Mouse (Mus musculus): Measurements from ENCODE around the gene Gm9008. TPM values are rescaled to one million over a fixed set of nuclear protein-coding genes. Genes with fewer than 3 reads are reported as not detected.
"Not testable (repeated sequence)": the region's sequence is repeated elsewhere in the genome, so short reads cannot be mapped to it uniquely, and the experiment has no call there.

The Gm9008 gene
- 0.09 TPM in 1 of 2 replicates, not detected in the other for polyA plus RNA-seq (2014; fragmentation: Nextera tagmentation; extraction: Ambion mirVana)

GRCm38 (mm10) chr6:76497054-76497835 is at the start of gene Gm9008:
Gene Gm9008, minus strand, starts transcription at chr6:76497784.
- not testable (repeated sequence) for ATAC-seq (ENCODE audit: low FRiP score, low TSS enrichment)

GRCm38 (mm10) chr6:76521975-76522641 is 24.5 kb upstream of the Gm9008 start:
- Histone ChIP-seq H3K4me1 (ENCODE audit: control insufficient read depth, insufficient read depth, low read length) (no peaks in the 10 kb centered on the region), H3K4me3 (replicated peaks; ENCODE audit: low read depth, low read length) (no peak overlapping the region), H3K27ac (replicated peaks; ENCODE audit: low read depth, low read length) (no peak overlapping the region), H3K9me3 (ENCODE audit: control insufficient read depth, low read length) (no peaks in the 10 kb centered on the region), H3K36me3 (ENCODE audit: control insufficient read depth, insufficient read depth, low read length) (no peaks in the 10 kb centered on the region), H3K4me2 (ENCODE audit: low read length) (no peak overlapping the region), H3K27me3 (ENCODE audit: control insufficient read depth, insufficient read depth, low read length) (no peaks in the 10 kb centered on the region), H3K9ac (replicated peaks; ENCODE audit: low read length) (no peak overlapping the region)
- ATAC-seq (ENCODE audit: low FRiP score, low TSS enrichment) = no peak
- WGBS = 88% methylated on average over 4 of the region's 4 CpGs
- DNase-seq = no peak

More at GRCm38 (mm10) chr6:76497054-76497835, at the start of gene Gm9008:
- not testable (repeated sequence) for H3K36me3 ChIP-seq (ENCODE audit: control insufficient read depth, insufficient read depth, low read length); H3K27ac ChIP-seq (replicated peaks; ENCODE audit: low read depth, low read length); H3K9me3 ChIP-seq (ENCODE audit: control insufficient read depth, low read length); H3K9ac ChIP-seq (replicated peaks; ENCODE audit: low read length); H3K4me2 ChIP-seq (ENCODE audit: low read length); DNase-seq; H3K27me3 ChIP-seq (ENCODE audit: control insufficient read depth, insufficient read depth, low read length); H3K4me3 ChIP-seq (replicated peaks; ENCODE audit: low read depth, low read length); H3K4me1 ChIP-seq (ENCODE audit: control insufficient read depth, insufficient read depth, low read length)
- WGBS = 92% methylated on average over 18 of the region's 22 CpGs

GRCm38 (mm10) chr6:76510200-76510599 is 12.6 kb upstream of the Gm9008 start:
- Histone ChIP-seq H3K27ac (replicated peaks; ENCODE audit: low read depth, low read length) (no peak overlapping the region), H3K27me3 (ENCODE audit: control insufficient read depth, insufficient read depth, low read length) (no peaks in the 10 kb centered on the region), H3K9me3 (ENCODE audit: control insufficient read depth, low read length) (no peaks in the 10 kb centered on the region), H3K4me1 (ENCODE audit: control insufficient read depth, insufficient read depth, low read length) (no peaks in the 10 kb centered on the region), H3K4me2 (ENCODE audit: low read length) (no peak overlapping the region), H3K36me3 (ENCODE audit: control insufficient read depth, insufficient read depth, low read length) (no peaks in the 10 kb centered on the region), H3K9ac (replicated peaks; ENCODE audit: low read length) (no peak overlapping the region), H3K4me3 (replicated peaks; ENCODE audit: low read depth, low read length) (no peak overlapping the region)
- ATAC-seq (ENCODE audit: low FRiP score, low TSS enrichment) (no peak), DNase-seq (no peak)

- not testable (repeated sequence) for ATAC-seq (ENCODE audit: low FRiP score, low TSS enrichment)
- 98% methylated on average over 7 of the region's 12 CpGs for WGBS
Observed at GRCm38 (mm10) chr6:76496335-76496734, 1.2 kb downstream of the Gm9008 start.

DNA sequence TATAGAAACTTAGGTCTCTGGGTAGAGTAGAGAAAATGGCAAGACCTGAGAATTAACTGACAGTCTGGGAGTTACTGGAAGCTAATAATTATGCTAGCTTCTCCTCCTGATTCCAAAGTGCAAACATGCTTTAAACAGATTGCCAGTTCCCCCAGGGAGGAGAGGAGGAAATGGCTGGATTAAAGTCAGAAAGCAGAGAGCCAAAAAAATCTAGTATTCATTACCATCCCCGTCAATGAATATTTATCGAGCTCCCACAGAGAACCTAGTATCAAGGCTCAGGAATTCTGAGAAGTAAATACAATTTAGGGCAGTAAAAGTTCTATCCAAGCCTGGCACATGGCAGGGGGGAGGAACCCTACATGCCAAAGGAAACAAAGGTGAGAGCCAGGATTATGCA is 29.4 kb downstream of the Gm9008 start:
- no peaks in the 10 kb centered on the region for H3K4me1 ChIP-seq (ENCODE audit: control insufficient read depth, insufficient read depth, low read length)
- H3K36me3 ChIP-seq (ENCODE audit: control insufficient read depth, insufficient read depth, low read length) = no peaks in the 10 kb centered on the region
- no peaks in the 10 kb centered on the region for H3K9me3 ChIP-seq (ENCODE audit: control insufficient read depth, low read length)
- H3K4me2 ChIP-seq (ENCODE audit: low read length) = no peak overlapping the region
- H3K9ac ChIP-seq (replicated peaks; ENCODE audit: low read length) = no peak overlapping the region
- WGBS = 22% methylated on average over 2 of the region's 2 CpGs
- ATAC-seq (ENCODE audit: low FRiP score, low TSS enrichment) = peak; percentile 57
- H3K4me3 ChIP-seq (replicated peaks; ENCODE audit: low read depth, low read length) = no peak overlapping the region
- DNase-seq = peak; percentile 76
- no peak overlapping the region for H3K27ac ChIP-seq (replicated peaks; ENCODE audit: low read depth, low read length)
- no peaks in the 10 kb centered on the region for H3K27me3 ChIP-seq (ENCODE audit: control insufficient read depth, insufficient read depth, low read length)

More at GRCm38 (mm10) chr6:76496335-76496734, 1.2 kb downstream of the Gm9008 start:
- not testable (repeated sequence) for H3K27me3 ChIP-seq (ENCODE audit: control insufficient read depth, insufficient read depth, low read length); H3K4me1 ChIP-seq (ENCODE audit: control insufficient read depth, insufficient read depth, low read length); H3K9ac ChIP-seq (replicated peaks; ENCODE audit: low read length); H3K4me2 ChIP-seq (ENCODE audit: low read length); H3K4me3 ChIP-seq (replicated peaks; ENCODE audit: low read depth, low read length); H3K27ac ChIP-seq (replicated peaks; ENCODE audit: low read depth, low read length); H3K36me3 ChIP-seq (ENCODE audit: control insufficient read depth, insufficient read depth, low read length); H3K9me3 ChIP-seq (ENCODE audit: control insufficient read depth, low read length); DNase-seq

Data from midbrain, embryonic 14.5 days (tissue).